Mouse (Mus musculus) C2C12 (cell line): ENCODE data around the gene Gm21994.
"Not testable (repeated sequence)": the region's sequence is repeated elsewhere in the genome, so short reads cannot be mapped to it uniquely, and the experiment has no call there.

Experiments used
- CEBPB ChIP-seq: IDR thresholded peaks from one replicate; pipeline ENCODE4 v1.6.1; 2011; ENCODE audit warnings: low read depth, mild to moderate bottlenecking, control low read depth, moderate library complexity
- USF1 ChIP-seq: IDR thresholded peaks from one replicate; pipeline ENCODE4 v1.6.1; 2011; ENCODE audit warnings: low read depth, mild to moderate bottlenecking, control low read depth, moderate library complexity

DNA sequence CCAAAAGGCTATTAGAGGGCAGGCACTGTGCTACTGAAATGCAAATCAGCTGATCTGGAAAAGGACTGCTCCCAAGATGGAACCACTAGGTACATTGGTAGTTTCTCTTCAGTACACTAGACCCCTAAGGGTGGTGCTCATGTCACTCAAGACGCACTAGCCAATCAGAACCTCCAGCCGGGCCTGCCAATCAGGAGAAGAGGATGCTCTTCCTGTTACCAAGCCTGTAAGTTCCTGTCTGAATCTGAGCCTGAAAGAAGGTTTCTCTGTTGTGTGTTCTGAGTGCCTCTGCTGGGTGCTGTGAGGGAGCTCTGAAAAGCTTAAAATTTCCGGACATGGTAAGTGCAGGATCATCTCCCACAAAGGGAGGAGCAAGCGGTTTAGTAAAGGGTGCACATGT, 1.9 kb upstream of the Gm21994 start, which contains the start of gene Gm14124:
- TF ChIP-seq CEBPB, USF1: not testable (repeated sequence)
